Comparison of ENCODE assay signal across 8 mouse cellular contexts in the genomic region with DNA sequence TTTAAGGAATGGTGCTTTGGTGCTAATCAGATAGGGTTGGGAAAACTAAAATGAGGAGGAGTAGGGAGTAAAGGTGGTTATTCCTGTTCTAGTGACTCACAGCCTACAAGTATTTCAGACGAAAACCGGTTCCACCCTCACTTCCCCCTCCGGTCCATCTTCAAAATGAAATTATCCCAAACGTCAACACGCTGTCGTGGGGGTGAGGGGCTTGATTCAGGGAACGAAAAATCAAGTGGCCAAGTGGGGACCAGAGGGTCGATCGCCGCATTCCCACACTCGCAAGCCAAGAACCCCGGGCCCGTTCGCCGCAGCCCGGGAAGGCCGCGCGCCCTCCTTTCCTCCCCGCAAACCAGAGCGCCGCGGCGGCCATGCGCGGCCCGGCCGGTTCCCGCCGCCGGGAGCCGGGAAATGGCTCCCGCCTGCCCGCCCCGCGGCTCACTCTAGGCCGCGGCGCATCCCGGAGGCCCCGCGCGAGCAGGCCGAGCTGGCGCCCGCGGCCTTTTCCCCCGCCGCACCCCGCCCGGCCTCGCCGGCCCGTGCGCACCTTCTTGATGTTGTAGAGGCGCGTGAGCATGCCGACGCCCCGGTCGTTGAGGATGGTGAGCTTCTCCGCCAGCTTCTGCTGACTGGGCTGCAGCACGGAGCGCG. TPM values are rescaled to one million over a fixed set of nuclear protein-coding genes. Genes with fewer than 3 reads are reported as not detected.
DNase-seq lines count a peak whose midpoint lies in the region; ATAC-seq and TF ChIP-seq lines count a peak whose summit lies in the region.

No protein-coding gene starts in this region.

- H3K9me3 ChIP-seq in heart, embryonic 13.5 days, result 0 out of 2 replicates have a peak, but pooled peaks cover 6% of the 10 kb centered on the region
- H3K9me3 ChIP-seq in limb, embryonic 11.5 days (ENCODE audit: control insufficient read depth, low read length), result no peaks in the 10 kb centered on the region
- H3K9me3 ChIP-seq in midbrain, embryonic 14.5 days (ENCODE audit: control insufficient read depth, low read length), result no peaks in the 10 kb centered on the region

- no peaks in the 10 kb centered on the region for H3K36me3 ChIP-seq in heart, embryonic 13.5 days
- H3K36me3 ChIP-seq in limb, embryonic 11.5 days (ENCODE audit: control insufficient read depth, insufficient read depth, low read length), result no peaks in the 10 kb centered on the region
- no peaks in the 10 kb centered on the region for H3K36me3 ChIP-seq in midbrain, embryonic 14.5 days (ENCODE audit: control insufficient read depth, insufficient read depth, low read length)

- peak; percentile 38 to 61 for DNase-seq in layer of hippocampus, postnatal 10 days (ENCODE audit: low spot score in 2 of 2)
- DNase-seq in layer of hippocampus, adult 9-10 months (ENCODE audit: low spot score), result no peak
- DNase-seq in NIH3T3 (ENCODE audit: low read depth), result peak; percentile 59
- DNase-seq in limb, embryonic 11.5 days (ENCODE audit: low spot score), result peak; percentile 66
- peak; percentile 78 for DNase-seq in midbrain, embryonic 14.5 days
- DNase-seq in urinary bladder, postnatal 25 days (ENCODE audit: low spot score), result peak; percentile 42

- ATAC-seq in heart, embryonic 13.5 days (ENCODE audit: extremely low read depth, insufficient number of reproducible peaks, low FRiP score, low TSS enrichment), result peak; percentile 64
- ATAC-seq in limb, embryonic 11.5 days (ENCODE audit: insufficient number of reproducible peaks, low FRiP score, low TSS enrichment, low read depth), result peak; percentile 67
- peak; percentile 77 for ATAC-seq in midbrain, embryonic 14.5 days (ENCODE audit: low FRiP score, low TSS enrichment)

- TF ChIP-seq POLR2A in cortical plate, adult 2 months (IDR thresholded peaks at IDR 0.05; ENCODE audit: extremely low read depth, insufficient read depth, low read length), result no peak

- H3K27me3 ChIP-seq in heart, embryonic 13.5 days (replicated peaks), result no peaks in the 10 kb centered on the region
- no peaks in the 10 kb centered on the region for H3K27me3 ChIP-seq in limb, embryonic 11.5 days (ENCODE audit: control insufficient read depth, insufficient read depth, low read length)
- H3K27me3 ChIP-seq in midbrain, embryonic 14.5 days (ENCODE audit: control insufficient read depth, insufficient read depth, low read length), result no peaks in the 10 kb centered on the region

- H3K4me2 ChIP-seq in heart, embryonic 13.5 days, result peak overlapping the region; percentile 84
- H3K4me2 ChIP-seq in limb, embryonic 11.5 days (ENCODE audit: low read depth, severe bottlenecking), result peak overlapping the region; percentile 80
- H3K4me2 ChIP-seq in midbrain, embryonic 14.5 days (ENCODE audit: low read length), result peak overlapping the region; percentile 81

- H3K4me1 ChIP-seq in cortical plate, adult 2 months (ENCODE audit: control insufficient read depth, insufficient read depth, low read length), result peaks cover 6% of the 10 kb centered on the region; the same call in 1 of the 2 replicates
- peaks cover 34% of the 10 kb centered on the region for H3K4me1 ChIP-seq in heart, embryonic 13.5 days
- H3K4me1 ChIP-seq in limb, embryonic 11.5 days (ENCODE audit: control insufficient read depth, insufficient read depth, low read length), result peaks cover 3% of the 10 kb centered on the region; the same call in 1 of the 2 replicates
- H3K4me1 ChIP-seq in midbrain, embryonic 14.5 days (ENCODE audit: control insufficient read depth, insufficient read depth, low read length), result peaks cover 16% of the 10 kb centered on the region

- WGBS in heart, embryonic 13.5 days, result under 1% methylated on average over 60 of the region's 65 CpGs
- WGBS in limb, embryonic 11.5 days, result 0% methylated on average over 33 of the region's 65 CpGs
- WGBS in midbrain, embryonic 14.5 days, result under 1% methylated on average over 62 of the region's 65 CpGs

- TF ChIP-seq CTCF in cortical plate, adult 2 months (IDR thresholded peaks at IDR 0.05; ENCODE audit: extremely low read depth, insufficient read depth, low read length), result no peak

- peak overlapping the region; percentile 99 for H3K9ac ChIP-seq in heart, embryonic 13.5 days
- H3K9ac ChIP-seq in limb, embryonic 11.5 days (ENCODE audit: low read length), result peak overlapping the region; percentile 99
- peak overlapping the region; percentile 99 for H3K9ac ChIP-seq in midbrain, embryonic 14.5 days (replicated peaks; ENCODE audit: low read length)

- H3K4me3 ChIP-seq in cortical plate, adult 2 months (ENCODE audit: insufficient read depth, low read length), result peak overlapping the region; percentile 92
- peak overlapping the region; percentile 97 for H3K4me3 ChIP-seq in heart, embryonic 13.5 days
- H3K4me3 ChIP-seq in limb, embryonic 11.5 days (ENCODE audit: low read depth, low read length), result peak overlapping the region; percentile 80
- peak overlapping the region; percentile 86 for H3K4me3 ChIP-seq in midbrain, embryonic 14.5 days (replicated peaks; ENCODE audit: low read depth, low read length)

- H3K27ac ChIP-seq in cortical plate, adult 2 months (ENCODE audit: insufficient read depth, low read length), result peak overlapping the region; percentile 88
- peak overlapping the region; percentile 99 for H3K27ac ChIP-seq in heart, embryonic 13.5 days (replicated peaks)
- peak overlapping the region; percentile 95 for H3K27ac ChIP-seq in limb, embryonic 11.5 days (replicated peaks; ENCODE audit: low read depth, low read length)
- H3K27ac ChIP-seq in midbrain, embryonic 14.5 days (replicated peaks; ENCODE audit: low read depth, low read length), result peak overlapping the region; percentile 98

RNA-seq across cellular contexts. Expression of gene Nckap1, which starts 0.7 kb away (rescaled TPM):
- total RNA-seq in layer of hippocampus, postnatal 10 days (2021), result 100 to 1,000 TPM; 396 to 411 TPM
- polyA plus RNA-seq in cortical plate, adult 2 months (2012; rRNA removed), result 237 and 249 TPM in 2 replicates
- 48.8 and 50.3 TPM in 2 replicates for polyA plus RNA-seq in heart, embryonic 13.5 days (2015; fragmentation: Nextera tagmentation; extraction: Ambion mirVana)
- polyA plus RNA-seq in limb, embryonic 11.5 days (2014; fragmentation: Nextera tagmentation; extraction: Ambion mirVana), result 54.4 and 61.4 TPM in 2 replicates
- 82.3 and 94.7 TPM in 2 replicates for polyA plus RNA-seq in midbrain, embryonic 14.5 days (2014; fragmentation: Nextera tagmentation; extraction: Ambion mirVana)

RNA-seq across cellular contexts. Expression of gene Dusp19, which starts 36.4 kb away (rescaled TPM):
- total RNA-seq in layer of hippocampus, postnatal 10 days (2021), result 10 to 100 TPM; 18.4 to 21.1 TPM
- 14.2 and 16.9 TPM in 2 replicates for polyA plus RNA-seq in cortical plate, adult 2 months (2012; rRNA removed)
- 8.9 and 9.2 TPM in 2 replicates for polyA plus RNA-seq in heart, embryonic 13.5 days (2015; fragmentation: Nextera tagmentation; extraction: Ambion mirVana)
- polyA plus RNA-seq in limb, embryonic 11.5 days (2014; fragmentation: Nextera tagmentation; extraction: Ambion mirVana), result 15.9 and 19.6 TPM in 2 replicates
- polyA plus RNA-seq in midbrain, embryonic 14.5 days (2014; fragmentation: Nextera tagmentation; extraction: Ambion mirVana), result 17.5 and 20.0 TPM in 2 replicates

RNA-seq across cellular contexts. Expression of gene Nup35, which starts 36.6 kb away (rescaled TPM):
- 10 to 100 TPM; 23.3 to 24.6 TPM for total RNA-seq in layer of hippocampus, postnatal 10 days (2021)
- polyA plus RNA-seq in cortical plate, adult 2 months (2012; rRNA removed), result 20.3 and 25.6 TPM in 2 replicates
- 23.5 and 24.8 TPM in 2 replicates for polyA plus RNA-seq in heart, embryonic 13.5 days (2015; fragmentation: Nextera tagmentation; extraction: Ambion mirVana)
- polyA plus RNA-seq in limb, embryonic 11.5 days (2014; fragmentation: Nextera tagmentation; extraction: Ambion mirVana), result 66.4 and 68.0 TPM in 2 replicates
- 60.2 and 61.6 TPM in 2 replicates for polyA plus RNA-seq in midbrain, embryonic 14.5 days (2014; fragmentation: Nextera tagmentation; extraction: Ambion mirVana)
